Mouse (Mus musculus) B cell, adult 2 months (primary cell): ENCODE data around the gene Pomt1.
"Not testable (repeated sequence)": the region's sequence is repeated elsewhere in the genome, so short reads cannot be mapped to it uniquely, and the experiment has no call there.

Experiments used
- DNase-seq, 2 experiments: peaks; one replicate each; pipeline ENCODE4 v3.0.0; 2022

Pomt1 gene

GRCm38 (mm10) chr2:32287334-32287840 lies 51.0 kb downstream of the Pomt1 start, which contains the start of gene Golga2:
Golga2 (plus strand) TSS chr2:32287384.
- peak in 1 of 2 experiments; percentile 47 for DNase-seq

GRCm38 (mm10) chr2:32287923-32288367 lies 51.6 kb downstream of the Pomt1 start, which contains the start of gene Swi5:
Swi5 (minus strand) TSS chr2:32288075.
- peak; percentile 96 to 97 for DNase-seq

GRCm38 (mm10) chr2:32288371-32288931 lies 52.1 kb downstream of the Pomt1 start:
- no peak for DNase-seq

- peak; percentile 37 to 44 for DNase-seq
Observed at GRCm38 (mm10) chr2:32289578-32289977, 53.2 kb downstream of the Pomt1 start.

- DNase-seq = no peak
Observed at GRCm38 (mm10) chr2:32294348-32294747, 58.0 kb downstream of the Pomt1 start.

- DNase-seq = no peak
Observed at GRCm38 (mm10) chr2:32295285-32295684, 58.9 kb downstream of the Pomt1 start.

- not testable (repeated sequence) for DNase-seq
Observed at GRCm38 (mm10) chr2:32295842-32296241, 59.5 kb downstream of the Pomt1 start.

GRCm38 (mm10) chr2:32299469-32299868 lies 63.1 kb downstream of the Pomt1 start:
- no peak for DNase-seq

- DNase-seq = no peak
Observed at GRCm38 (mm10) chr2:32302952-32303351, 66.6 kb downstream of the Pomt1 start.

GRCm38 (mm10) chr2:32304145-32304832 lies 67.9 kb downstream of the Pomt1 start:
- DNase-seq = peak; percentile 57 to 65
